Mouse (Mus musculus): ENCODE data around the gene Srm. TPM values are rescaled to one million over a fixed set of nuclear protein-coding genes. Genes with fewer than 3 reads are reported as not detected.

Srm gene
- total RNA-seq, 2 experiments from 2014 or later, result 69.0 to 73.3 TPM

- no peak for DNase-seq (ENCODE audit: low spot score in 2 of 2)
These were observed 40.9 kb downstream of the Srm start for GRCm38 (mm10) chr4:148632013-148632692.

- no peak for DNase-seq (ENCODE audit: low spot score in 2 of 2)
These were observed 42.2 kb downstream of the Srm start for GRCm38 (mm10) chr4:148633395-148634061.

GRCm38 (mm10) chr4:148635309-148635708 is 44.0 kb downstream of the Srm start:
- no peak for DNase-seq (ENCODE audit: low spot score in 2 of 2)

- DNase-seq (ENCODE audit: low spot score in 2 of 2), result no peak
These were observed 47.0 kb downstream of the Srm start for GRCm38 (mm10) chr4:148638302-148638701.

- no peak for DNase-seq (ENCODE audit: low spot score in 2 of 2)
These were observed 48.2 kb downstream of the Srm start for GRCm38 (mm10) chr4:148639455-148639854.

GRCm38 (mm10) chr4:148641121-148641520 is 49.8 kb downstream of the Srm start:
- no peak for DNase-seq (ENCODE audit: low spot score in 2 of 2)

- DNase-seq (ENCODE audit: low spot score in 2 of 2), result no peak
These were observed 52.2 kb downstream of the Srm start, which contains the start of gene Gm572 for GRCm38 (mm10) chr4:148643291-148644156. Gene Gm572, plus strand, starts transcription at chr4:148643317.

- peak; percentile 36 to 40 for DNase-seq (ENCODE audit: low spot score in 2 of 2)
These were observed 52.8 kb downstream of the Srm start for GRCm38 (mm10) chr4:148644157-148644511.

Other genes starting within 250 kb of the Srm start
- gene Ubiad1, start 146.7 kb upstream of the Srm start, total RNA-seq (2021), result 1 to 10 TPM; 8.9 to 9.1 TPM
- 10 to 100 TPM; 80.2 to 80.7 TPM for gene Mtor, start 142.9 kb upstream of the Srm start, total RNA-seq (2021)
- gene Angptl7, start 91.0 kb upstream of the Srm start, total RNA-seq (2021), result under 1 TPM; 0.29 to 0.30 TPM
- gene Exosc10, start 33.1 kb upstream of the Srm start, total RNA-seq (2021), result 10 to 100 TPM; 48.9 to 52.4 TPM
- 1 to 10 TPM; 1.0 to 1.8 TPM for gene Masp2, start 11.1 kb downstream of the Srm start, total RNA-seq (2021)
- 100 to 1,000 TPM; 199 to 208 TPM for gene Tardbp, start 35.5 kb downstream of the Srm start, total RNA-seq (2021)
- gene Gm572, start 51.8 kb downstream of the Srm start, total RNA-seq (2021), result not detected
- gene Casz1, start 212.9 kb downstream of the Srm start, total RNA-seq (2021), result 1 to 10 TPM in 1 of 2 experiments, under 1 TPM in 1; 0.88 to 1.1 TPM

Measured in layer of hippocampus, postnatal 14 days (tissue).